In genomic region chr13:48967956-48968749, GRCm38 (mm10) we compare ENCODE assay signal across 8 mouse cellular contexts. TPM values are rescaled to one million over a fixed set of nuclear protein-coding genes. Genes with fewer than 3 reads are reported as not detected.
DNase-seq lines count a peak whose midpoint lies in the region; ATAC-seq and TF ChIP-seq lines count a peak whose summit lies in the region.

Fam120a (minus strand) TSS chr13:48968017.

- H3K27me3 ChIP-seq in E14TG2a.4 (ENCODE audit: insufficient read depth, low read length), result no peaks in the 10 kb centered on the region
- H3K27me3 ChIP-seq in forebrain, embryonic 13.5 days, result no peaks in the 10 kb centered on the region
- H3K27me3 ChIP-seq in heart, postnatal 0 days (ENCODE audit: control insufficient read depth, insufficient read depth, low read length), result no peaks in the 10 kb centered on the region
- no peaks in the 10 kb centered on the region for H3K27me3 ChIP-seq in liver, embryonic 14.5 days (ENCODE audit: control insufficient read depth, insufficient read depth, low read length)
- no peaks in the 10 kb centered on the region for H3K27me3 ChIP-seq in stomach, embryonic 15.5 days (replicated peaks)

- peaks cover 29% of the 10 kb centered on the region for H3K36me3 ChIP-seq in E14TG2a.4 (ENCODE audit: insufficient read depth, low read length)
- no peaks in the 10 kb centered on the region for H3K36me3 ChIP-seq in forebrain, embryonic 13.5 days (ENCODE audit: poor library complexity, severe bottlenecking)
- peaks cover 10% of the 10 kb centered on the region; the same call in 1 of the 2 replicates for H3K36me3 ChIP-seq in heart, postnatal 0 days (replicated peaks; ENCODE audit: control insufficient read depth, insufficient read depth, low read length)
- peaks cover 3% of the 10 kb centered on the region; the same call in 1 of the 2 replicates for H3K36me3 ChIP-seq in liver, embryonic 14.5 days (replicated peaks; ENCODE audit: control insufficient read depth, insufficient read depth, low read depth)
- no peaks in the 10 kb centered on the region for H3K36me3 ChIP-seq in stomach, embryonic 15.5 days

- peak within 1 kb of the TSS; percentile 97 for H3K4me3 ChIP-seq in E14TG2a.4 (replicated peaks; ENCODE audit: low read length)
- H3K4me3 ChIP-seq in forebrain, embryonic 13.5 days, result peak within 1 kb of the TSS; percentile 89
- peak within 1 kb of the TSS; percentile 91 for H3K4me3 ChIP-seq in heart, postnatal 0 days (ENCODE audit: low read depth, low read length)
- H3K4me3 ChIP-seq in liver, embryonic 14.5 days (ENCODE audit: insufficient read depth in 1 of 2, low read depth in 2 of 2, low read length in 2 of 2), result peak within 1 kb of the TSS; percentile 94 to 96
- H3K4me3 ChIP-seq in stomach, embryonic 15.5 days (replicated peaks), result peak within 1 kb of the TSS; percentile 91

- DNase-seq in c-Kit-positive CD71-positive TER-119-positive erythroid progenitor cells, embryonic 14.5 days (ENCODE audit: low spot score), result peak; percentile 77
- DNase-seq in heart, postnatal 0 days (ENCODE audit: low spot score), result peak; percentile 83
- DNase-seq in kidney, postnatal 36 days, result peak; percentile 89 to 92
- DNase-seq in liver, embryonic 14.5 days (ENCODE audit: low read depth in 3 of 3, low spot score in 3 of 3), result peak; percentile 78 to 80 (median 78)
- DNase-seq in neural tube, embryonic 10.5 days (ENCODE audit: extremely low spot score, low spot score), result peak; percentile 85

- TF ChIP-seq EP300 in heart, postnatal 0 days (IDR thresholded peaks at IDR 0.05; ENCODE audit: low read depth), result no peak
- no peak for TF ChIP-seq EP300 in liver, embryonic 14.5 days (IDR thresholded peaks at IDR 0.05; ENCODE audit: low read depth)

- no peaks in the 10 kb centered on the region for H3K9me3 ChIP-seq in E14TG2a.4 (ENCODE audit: low read length)
- H3K9me3 ChIP-seq in forebrain, embryonic 13.5 days (replicated peaks), result no peaks in the 10 kb centered on the region
- no peaks in the 10 kb centered on the region for H3K9me3 ChIP-seq in heart, postnatal 0 days (replicated peaks; ENCODE audit: control insufficient read depth, low read length)
- H3K9me3 ChIP-seq in liver, embryonic 14.5 days (ENCODE audit: control insufficient read depth, low read length), result no peaks in the 10 kb centered on the region
- H3K9me3 ChIP-seq in stomach, embryonic 15.5 days, result no peaks in the 10 kb centered on the region

- H3K9ac ChIP-seq in forebrain, embryonic 13.5 days, result peak within 1 kb of the TSS; percentile 97
- H3K9ac ChIP-seq in heart, postnatal 0 days (replicated peaks; ENCODE audit: low read depth, low read length), result peak within 1 kb of the TSS; percentile 86
- peak within 1 kb of the TSS; percentile 87 for H3K9ac ChIP-seq in liver, embryonic 14.5 days (replicated peaks)
- peak within 1 kb of the TSS; percentile 84 for H3K9ac ChIP-seq in stomach, embryonic 15.5 days

- peak within 1 kb of the TSS; percentile 100 for H3K4me2 ChIP-seq in forebrain, embryonic 13.5 days
- peak within 1 kb of the TSS; percentile 91 for H3K4me2 ChIP-seq in heart, postnatal 0 days (ENCODE audit: low read depth, low read length)
- H3K4me2 ChIP-seq in liver, embryonic 14.5 days (ENCODE audit: low read depth), result peak within 1 kb of the TSS; percentile 92
- H3K4me2 ChIP-seq in stomach, embryonic 15.5 days, result peak within 1 kb of the TSS; percentile 79

- under 1% methylated on average over 55 of the region's 116 CpGs for WGBS in forebrain, embryonic 13.5 days
- WGBS in heart, postnatal 0 days, result under 1% methylated on average over 62 of the region's 116 CpGs
- WGBS in liver, embryonic 14.5 days (ENCODE audit: insufficient replicate concordance), result 1% methylated on average over 92 of the region's 116 CpGs
- under 1% methylated on average over 70 of the region's 116 CpGs for WGBS in stomach, embryonic 15.5 days

- no peak for TF ChIP-seq CTCF in E14TG2a.4 (conservative IDR thresholded peaks at IDR 0.05; ENCODE audit: low read length)
- TF ChIP-seq CTCF in heart, postnatal 0 days (IDR thresholded peaks at IDR 0.05; ENCODE audit: low read depth), result peak; percentile 36; the same call in 1 of the 2 replicates
- TF ChIP-seq CTCF in liver, embryonic 14.5 days (IDR thresholded peaks at IDR 0.05; ENCODE audit: low read depth), result peak; percentile 49

- peak; percentile 93 for ATAC-seq in forebrain, embryonic 13.5 days
- ATAC-seq in heart, postnatal 0 days (ENCODE audit: insufficient read depth, low read depth), result peak; percentile 83
- ATAC-seq in liver, embryonic 14.5 days (ENCODE audit: insufficient read depth), result peak; percentile 92
- ATAC-seq in stomach, embryonic 15.5 days (ENCODE audit: insufficient read depth, low FRiP score, low read depth), result peak; percentile 93

- H3K4me1 ChIP-seq in E14TG2a.4 (replicated peaks; ENCODE audit: low read depth, low read length), result peaks cover 70% of the 10 kb centered on the region
- peaks cover 52% of the 10 kb centered on the region for H3K4me1 ChIP-seq in forebrain, embryonic 13.5 days
- 0 out of 2 replicates have a peak, but pooled peaks cover 4% of the 10 kb centered on the region for H3K4me1 ChIP-seq in heart, postnatal 0 days (ENCODE audit: control insufficient read depth, insufficient read depth)
- peaks cover 36 to 37% of the 10 kb centered on the region in 2 experiments for H3K4me1 ChIP-seq in liver, embryonic 14.5 days (replicated peaks; ENCODE audit: control insufficient read depth in 2 of 2, insufficient read depth in 2 of 2, low read length in 1 of 2)
- H3K4me1 ChIP-seq in stomach, embryonic 15.5 days, result peaks cover 23% of the 10 kb centered on the region

- peak within 1 kb of the TSS; percentile 97 for H3K27ac ChIP-seq in forebrain, embryonic 13.5 days
- H3K27ac ChIP-seq in heart, postnatal 0 days (ENCODE audit: low read depth), result peak within 1 kb of the TSS; percentile 99
- peak within 1 kb of the TSS; percentile 76 for H3K27ac ChIP-seq in liver, embryonic 14.5 days
- H3K27ac ChIP-seq in stomach, embryonic 15.5 days, result peak within 1 kb of the TSS; percentile 98

RNA-seq across cellular contexts. Expression of gene Fam120a, which starts in this region (rescaled TPM):
- 16.0 and 16.3 TPM in 2 replicates for polyA plus RNA-seq in forebrain, embryonic 13.5 days (2015; fragmentation: Nextera tagmentation; extraction: Ambion mirVana)
- total RNA-seq in heart, postnatal 0 days (2014; rRNA removed; ENCODE audit: low replicate concordance), result 110 and 112 TPM in 2 replicates
- polyA plus RNA-seq in heart, postnatal 0 days (2015; fragmentation: Nextera tagmentation; extraction: Ambion mirVana), result 13.4 and 13.9 TPM in 2 replicates
- 33.9 and 37.4 TPM in 2 replicates for polyA plus RNA-seq in liver, embryonic 14.5 days (2012; rRNA removed)
- polyA plus RNA-seq in liver, embryonic 14.5 days (2014; fragmentation: Nextera tagmentation; extraction: Ambion mirVana), result 19.1 and 23.2 TPM in 2 replicates
- 30.1 and 30.5 TPM in 2 replicates for polyA plus RNA-seq in stomach, embryonic 15.5 days (2015; fragmentation: Nextera tagmentation; extraction: Ambion mirVana)

Comparison
In these comparisons a context has a peak if more than half of its experiments do, and no peak if none do; other contexts are left out.
1. Peak in every context shown above with its lines: DNase-seq, ATAC-seq, H3K4me3 ChIP-seq and H3K27ac ChIP-seq.